Mouse (Mus musculus) bone marrow, adult 2 months (tissue): ENCODE measurements around the gene Ick.

ENCODE experiments used
- CTCF ChIP-seq: fragments of 200-500 bp; IDR thresholded peaks from 2 replicates; pipeline ENCODE4 v1.5.1; 2011; ENCODE audit warnings: low read length, control low read depth; ENCODE audit not compliant: control insufficient read depth, insufficient read depth
- POLR2A ChIP-seq: fragments of 200-500 bp; IDR thresholded peaks from 2 replicates; pipeline ENCODE4 v1.6.1; 2011; ENCODE audit warnings: low read depth, mild to moderate bottlenecking, control low read depth, low read length, borderline replicate concordance; ENCODE audit not compliant: control insufficient read depth

GRCm38 (mm10) chr9:78089906-78090305, 19.1 kb upstream of the Ick start:
- TF ChIP-seq POLR2A = no peak
- no peak for TF ChIP-seq CTCF
